Mouse (Mus musculus) forebrain, embryonic 10.5 days (tissue): ENCODE measurements around the gene Tspan1. TPM values are rescaled to one million over a fixed set of nuclear protein-coding genes. Genes with fewer than 3 reads are reported as not detected.

Experiments
- DNase-seq: peaks from one replicate; pipeline ENCODE4 v3.0.0-alpha.2; 2017; ENCODE audit warnings: low spot score; ENCODE audit errors: extremely low spot score
- H3K27ac ChIP-seq: fragments of 300-500 bp; sonication (generic); 2 replicates; pipeline ENCODE4 v1.5.1; 2016; ENCODE audit warnings: mild to moderate bottlenecking
- H3K27me3 ChIP-seq: fragments of 300-500 bp; sonication (generic); 2 replicates; pipeline ENCODE4 v1.6.1; 2016; ENCODE audit warnings: mild to moderate bottlenecking; ENCODE audit not compliant: poor library complexity, severe bottlenecking
- H3K36me3 ChIP-seq: fragments of 300-500 bp; sonication (generic); replicated peaks from 2 replicates; pipeline ENCODE4 v1.6.1; 2016; ENCODE audit warnings: mild to moderate bottlenecking, moderate library complexity
- H3K4me1 ChIP-seq: fragments of 300-500 bp; sonication (generic); 2 replicates; pipeline ENCODE4 v1.6.1; 2016
- H3K4me3 ChIP-seq: fragments of 300-500 bp; sonication (generic); 2 replicates; pipeline ENCODE4 v1.5.1; 2016; ENCODE audit warnings: mild to moderate bottlenecking, moderate library complexity
- H3K9me3 ChIP-seq: fragments of 300-500 bp; sonication (generic); 2 replicates; pipeline ENCODE4 v1.6.1; 2016; ENCODE audit warnings: mild to moderate bottlenecking, moderate library complexity
- WGBS: fragments of 180-500 bp; shearing (Covaris S2); methylation state at CpG from one replicate; pipeline ENCODE4 v1.1.7; 2016; 5-methylcytosine and 5-hydroxymethylcytosine counted together
- polyA plus RNA-seq: library from polyadenylated mRNA; unstranded; fragments of >200 nt; fragmentation: Nextera tagmentation; extraction: Ambion mirVana; gene quantifications from 2 replicates; pipeline ENCODE4 v1.2.1, GENCODE M21; 2016

Gene Tspan1
- not detected in 2 replicates for polyA plus RNA-seq

DNA sequence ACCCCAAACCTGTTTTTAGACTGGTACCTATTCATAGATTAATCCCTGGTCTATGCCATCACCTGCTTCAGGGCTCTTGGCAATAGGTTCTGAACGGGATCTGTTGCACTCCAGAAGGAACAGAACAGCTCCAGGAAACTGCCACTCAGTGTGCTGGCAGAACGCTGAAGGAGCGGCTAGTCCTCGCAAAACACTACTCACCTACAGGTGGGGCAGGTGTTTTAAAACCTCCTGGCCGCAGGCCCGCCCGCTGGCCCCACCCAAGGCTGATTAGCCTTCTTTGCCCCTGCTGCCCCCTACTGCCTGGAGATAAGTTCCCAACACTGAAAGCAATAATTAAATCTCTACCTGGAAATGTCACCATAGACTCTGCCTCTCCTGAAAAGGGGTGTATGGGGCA lies at the start of gene Tspan1:
Gene Tspan1 (minus strand): TSS at position 198 of the 400 bp plus-strand sequence.
- Histone ChIP-seq H3K27me3 (no peaks in the 10 kb centered on the region), H3K4me3 (no peak within 1 kb of the TSS), H3K36me3 (no peaks in the 10 kb centered on the region), H3K9me3 (no peaks in the 10 kb centered on the region), H3K27ac (no peak within 1 kb of the TSS), H3K4me1 (peaks cover 26% of the 10 kb centered on the region; the same call in 1 of the 2 replicates)
- no peak for DNase-seq
- WGBS, result 42% methylated on average over 7 of the region's 7 CpGs

DNA sequence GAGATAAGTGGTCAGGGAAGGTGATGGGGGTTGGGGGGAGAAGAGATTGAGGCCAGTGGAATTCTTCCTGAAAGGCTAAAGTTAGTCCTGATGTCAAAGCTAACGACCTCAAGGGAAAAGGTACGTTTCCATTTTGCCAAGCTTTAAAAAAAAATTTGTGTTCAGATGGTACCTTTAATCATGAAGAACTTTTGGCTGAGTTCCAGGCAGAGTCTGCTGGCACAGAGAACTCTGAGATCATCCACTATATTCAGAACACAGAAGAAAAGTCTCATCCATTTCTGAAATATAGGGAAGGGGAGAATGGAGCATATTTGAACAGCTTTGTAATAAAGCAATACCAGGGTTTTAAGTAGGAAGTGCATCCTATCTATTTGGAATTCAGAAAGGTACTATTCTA lies 49.6 kb upstream of the Tspan1 start:
- Histone ChIP-seq H3K4me1 (peaks cover 19% of the 10 kb centered on the region), H3K27me3 (no peaks in the 10 kb centered on the region), H3K36me3 (no peaks in the 10 kb centered on the region), H3K9me3 (no peaks in the 10 kb centered on the region), H3K27ac (no peak overlapping the region), H3K4me3 (no peak overlapping the region)
- 80% methylated on average over 2 of the region's 2 CpGs for WGBS
- DNase-seq, result no peak

DNA sequence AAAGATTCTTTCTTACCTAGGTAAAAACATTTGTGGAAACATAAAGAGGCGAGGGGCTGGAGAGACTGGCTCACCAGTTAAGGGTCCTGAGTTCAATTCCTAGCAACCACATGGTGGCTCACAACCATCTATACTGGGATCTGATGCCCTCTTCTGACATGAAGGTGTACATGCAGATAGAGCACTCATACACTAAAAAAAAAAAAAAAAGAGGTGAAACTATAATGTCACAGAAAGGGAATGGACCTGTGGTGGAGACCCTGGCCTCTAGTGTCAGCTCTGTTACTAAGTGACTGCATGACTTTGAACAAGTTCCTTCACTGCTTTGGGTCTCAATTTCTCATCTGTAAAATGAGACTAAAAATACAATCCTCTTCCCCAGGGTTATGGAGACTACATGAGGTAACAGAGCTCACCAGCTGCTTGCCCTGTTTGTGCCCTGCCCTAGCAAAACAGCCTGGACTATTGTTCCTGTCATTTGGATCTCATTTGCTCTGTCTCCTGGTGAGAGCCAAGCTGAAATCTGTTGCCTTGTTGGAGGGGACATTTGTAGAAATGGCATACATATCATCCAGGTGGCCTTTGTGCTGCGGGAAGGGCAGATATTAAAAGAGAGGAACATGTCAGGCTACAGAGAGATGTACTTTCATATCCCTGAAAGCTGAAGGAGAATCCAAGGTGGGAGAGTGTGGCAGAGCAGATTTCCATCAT lies 48.6 kb upstream of the Tspan1 start:
- H3K4me3 ChIP-seq, result no peak overlapping the region
- no peak overlapping the region for H3K27ac ChIP-seq
- H3K4me1 ChIP-seq, result peaks cover 19% of the 10 kb centered on the region
- no peak for DNase-seq
- WGBS, result 88% methylated on average over 2 of the region's 2 CpGs
- no peaks in the 10 kb centered on the region for H3K36me3 ChIP-seq
- no peaks in the 10 kb centered on the region for H3K9me3 ChIP-seq
- H3K27me3 ChIP-seq, result no peaks in the 10 kb centered on the region

DNA sequence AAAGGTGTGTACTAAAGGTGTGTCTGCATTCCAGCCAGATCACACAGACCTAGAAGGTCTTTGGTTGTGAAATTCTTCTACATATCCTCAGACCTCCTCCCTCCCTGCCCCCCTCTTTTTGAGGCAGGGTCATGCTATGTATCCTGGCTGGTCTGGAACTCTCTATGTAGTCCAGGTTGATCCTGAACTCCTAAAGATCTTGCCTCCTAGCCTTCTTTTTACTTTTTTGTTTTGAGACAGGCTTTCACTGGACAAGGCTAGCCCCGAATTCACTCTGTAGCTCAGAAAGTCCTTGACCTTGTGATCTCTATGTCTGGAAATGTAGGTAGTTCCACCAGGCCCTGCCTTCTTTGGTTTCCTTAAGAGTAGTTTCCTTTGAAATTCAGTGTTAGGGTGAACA lies 41.5 kb upstream of the Tspan1 start:
- WGBS, result 85% methylated on average over 1 of the region's 1 CpGs
- DNase-seq, result no peak

DNA sequence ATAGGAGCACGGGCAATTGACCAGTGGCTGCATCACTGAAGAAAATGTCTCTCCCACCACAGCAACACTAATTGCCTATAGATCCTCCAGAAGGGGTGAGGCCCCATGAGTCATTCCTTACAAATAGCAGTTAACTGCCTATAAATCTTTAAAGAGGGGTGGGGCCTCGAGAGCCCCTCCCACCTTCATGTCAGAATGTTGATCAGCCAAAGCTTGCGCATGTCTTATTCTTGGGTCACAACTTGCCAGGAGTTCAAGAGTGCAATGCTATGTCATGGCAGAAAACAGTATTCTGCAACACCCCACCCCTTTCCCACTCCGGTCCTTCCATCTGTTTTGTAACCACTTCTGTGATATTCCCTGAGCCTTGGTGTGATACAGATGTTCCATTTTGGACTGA lies 39.1 kb upstream of the Tspan1 start:
- Histone ChIP-seq H3K4me3 (no peak overlapping the region), H3K9me3 (no peaks in the 10 kb centered on the region), H3K27ac (no peak overlapping the region), H3K27me3 (no peaks in the 10 kb centered on the region), H3K4me1 (no peaks in the 10 kb centered on the region), H3K36me3 (no peaks in the 10 kb centered on the region)
- WGBS, result 92% methylated on average over 4 of the region's 4 CpGs
- no peak for DNase-seq

More for the DNA sequence above, 41.5 kb upstream of the Tspan1 start:
- H3K36me3 ChIP-seq, result no peaks in the 10 kb centered on the region
- no peaks in the 10 kb centered on the region for H3K27me3 ChIP-seq
- H3K27ac ChIP-seq, result no peak overlapping the region
- H3K4me3 ChIP-seq, result no peak overlapping the region
- H3K9me3 ChIP-seq, result no peaks in the 10 kb centered on the region
- no peaks in the 10 kb centered on the region for H3K4me1 ChIP-seq

DNA sequence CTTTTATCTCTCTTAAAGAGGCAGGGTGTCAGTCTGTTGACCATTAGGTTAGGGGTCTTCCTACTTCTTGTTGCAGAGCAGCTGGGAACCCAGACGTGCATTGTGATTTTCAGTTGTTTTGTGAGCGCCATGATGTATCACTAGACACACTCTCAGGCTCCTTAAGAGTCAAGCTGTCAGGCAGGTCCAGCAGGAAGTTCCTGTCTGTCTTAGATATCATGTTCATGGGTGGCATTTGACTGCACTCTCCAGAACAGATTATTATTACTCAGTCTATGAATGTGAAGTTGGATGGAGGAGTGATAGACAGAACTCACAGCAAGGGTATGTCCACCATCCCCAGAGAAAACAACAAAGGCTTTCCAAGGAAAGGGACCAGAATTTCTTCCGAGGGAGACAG lies 37.0 kb upstream of the Tspan1 start:
- Histone ChIP-seq H3K4me1 (no peaks in the 10 kb centered on the region), H3K36me3 (no peaks in the 10 kb centered on the region), H3K27ac (no peak overlapping the region), H3K9me3 (no peaks in the 10 kb centered on the region), H3K27me3 (no peaks in the 10 kb centered on the region), H3K4me3 (no peak overlapping the region)
- WGBS, result 75% methylated on average over 3 of the region's 3 CpGs
- no peak for DNase-seq

DNA sequence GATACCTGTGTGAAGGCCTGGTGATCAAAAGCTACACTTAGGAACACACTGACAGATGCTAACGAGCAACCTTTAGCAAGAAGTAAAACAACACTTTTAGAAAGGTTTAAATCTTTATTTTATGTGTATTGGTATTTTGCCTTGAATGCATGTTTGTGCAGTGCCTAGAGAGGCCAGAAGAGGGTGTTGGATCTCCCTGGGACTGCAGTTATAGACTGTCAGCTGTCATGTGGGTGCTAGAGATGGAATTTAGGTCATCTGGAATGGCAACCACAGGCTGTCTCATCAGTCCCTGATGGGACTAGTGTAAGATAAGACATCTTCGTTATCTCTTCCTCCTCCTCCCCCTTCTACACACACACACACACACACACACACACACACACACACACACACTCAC lies 31.0 kb upstream of the Tspan1 start:
- Histone ChIP-seq H3K36me3 (no peaks in the 10 kb centered on the region), H3K9me3 (no peaks in the 10 kb centered on the region), H3K27ac (no peak overlapping the region), H3K27me3 (no peaks in the 10 kb centered on the region), H3K4me1 (no peaks in the 10 kb centered on the region), H3K4me3 (no peak overlapping the region)
- 84% methylated on average over 2 of the region's 2 CpGs for WGBS
- no peak for DNase-seq

DNA sequence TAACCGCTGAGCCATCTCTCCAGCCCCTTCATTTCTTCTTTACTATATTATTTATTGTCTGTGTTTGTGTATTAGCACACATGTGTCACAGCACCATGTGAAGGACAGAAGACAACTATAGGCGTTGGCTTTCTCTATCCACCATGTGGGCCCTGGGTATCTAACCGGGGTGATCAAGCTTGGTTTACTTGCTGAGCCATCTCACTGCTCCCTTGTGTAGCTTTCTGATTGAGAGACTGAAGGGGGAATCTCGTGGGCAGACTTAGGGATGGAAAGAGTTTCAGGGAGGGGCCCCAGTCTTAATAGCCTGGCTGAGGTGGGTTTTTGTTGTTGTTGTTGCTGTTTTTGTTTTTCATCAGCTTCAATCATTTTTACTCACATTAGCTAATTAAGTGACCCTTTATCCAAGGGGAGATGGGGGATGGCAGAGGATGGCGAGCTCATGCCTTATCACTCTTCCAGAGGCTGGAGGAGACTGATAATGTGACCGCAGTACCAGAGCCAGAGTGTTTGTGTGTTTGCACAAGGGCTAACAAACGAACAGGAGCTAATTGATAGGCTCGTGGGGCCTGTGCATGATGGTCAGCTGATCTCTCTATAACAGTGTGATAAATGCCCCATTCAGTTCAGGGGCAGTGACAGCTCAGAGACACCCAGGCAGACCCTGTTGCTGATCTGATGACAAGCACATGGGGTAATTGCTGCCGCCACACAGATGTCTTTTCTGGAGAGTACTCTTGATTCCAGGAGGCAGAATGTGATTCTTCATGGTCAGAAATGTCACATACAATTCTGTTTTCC lies 26.4 kb upstream of the Tspan1 start:
- 80% methylated on average over 9 of the region's 9 CpGs for WGBS
- no peak for DNase-seq

DNA sequence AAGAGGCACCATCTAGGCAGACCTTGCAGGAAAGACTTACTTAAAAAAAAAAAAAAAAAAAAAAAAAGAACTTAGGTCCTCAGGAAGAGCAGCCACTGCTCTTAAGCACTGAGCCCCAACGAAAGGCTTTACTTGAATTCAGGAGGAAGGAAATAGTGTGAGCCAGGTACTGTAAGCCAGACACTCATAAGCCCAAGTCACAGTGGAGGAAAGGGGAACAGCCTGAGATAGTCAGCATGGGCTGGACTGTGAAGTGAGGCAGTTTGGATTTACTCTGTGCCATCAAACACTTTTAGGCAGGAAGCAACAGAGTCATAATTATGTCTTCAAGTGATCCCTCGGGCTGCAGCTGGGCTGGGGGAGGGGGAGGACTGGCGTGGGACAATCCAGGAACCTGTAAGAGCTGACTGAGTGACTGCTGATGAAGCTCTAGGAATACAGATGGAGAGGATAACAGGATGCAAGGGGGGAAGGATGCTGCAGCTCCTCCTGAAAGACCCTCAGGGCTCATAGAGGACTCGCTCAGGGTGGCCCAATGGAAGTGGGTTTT lies 25.0 kb upstream of the Tspan1 start:
- H3K27ac ChIP-seq, result no peak overlapping the region
- H3K9me3 ChIP-seq, result no peaks in the 10 kb centered on the region
- no peaks in the 10 kb centered on the region for H3K36me3 ChIP-seq
- no peaks in the 10 kb centered on the region for H3K4me1 ChIP-seq
- no peak overlapping the region for H3K4me3 ChIP-seq
- DNase-seq, result no peak
- H3K27me3 ChIP-seq, result no peaks in the 10 kb centered on the region
- 75% methylated on average over 4 of the region's 4 CpGs for WGBS

More for the DNA sequence above, 26.4 kb upstream of the Tspan1 start:
- Histone ChIP-seq H3K4me3 (no peak overlapping the region), H3K27me3 (no peaks in the 10 kb centered on the region), H3K27ac (no peak overlapping the region), H3K36me3 (no peaks in the 10 kb centered on the region), H3K9me3 (no peaks in the 10 kb centered on the region), H3K4me1 (no peaks in the 10 kb centered on the region)

DNA sequence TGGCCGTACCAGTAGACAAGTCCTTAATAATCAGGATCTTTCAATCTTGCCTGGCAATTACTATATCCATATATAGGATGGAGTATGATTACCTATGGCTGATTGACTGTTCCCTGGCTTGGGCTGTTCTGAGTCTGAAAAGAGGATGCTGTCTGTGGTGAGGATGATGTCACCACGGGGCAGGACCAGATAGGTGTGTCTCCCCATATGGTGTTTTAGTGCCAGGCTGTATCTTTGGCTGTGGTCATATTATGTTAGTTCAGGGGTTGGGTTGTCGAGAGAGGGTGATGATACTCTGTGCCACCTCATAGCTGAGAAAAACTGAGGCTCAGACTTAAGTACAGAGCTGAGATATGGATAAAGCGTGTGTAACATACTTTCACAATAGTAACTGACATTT lies 17.7 kb upstream of the Tspan1 start:
- Histone ChIP-seq H3K36me3 (no peaks in the 10 kb centered on the region), H3K9me3 (no peaks in the 10 kb centered on the region), H3K27me3 (no peaks in the 10 kb centered on the region), H3K27ac (no peak overlapping the region), H3K4me1 (peaks cover 18% of the 10 kb centered on the region), H3K4me3 (no peak overlapping the region)
- WGBS, result 90% methylated on average over 4 of the region's 4 CpGs
- no peak for DNase-seq

DNA sequence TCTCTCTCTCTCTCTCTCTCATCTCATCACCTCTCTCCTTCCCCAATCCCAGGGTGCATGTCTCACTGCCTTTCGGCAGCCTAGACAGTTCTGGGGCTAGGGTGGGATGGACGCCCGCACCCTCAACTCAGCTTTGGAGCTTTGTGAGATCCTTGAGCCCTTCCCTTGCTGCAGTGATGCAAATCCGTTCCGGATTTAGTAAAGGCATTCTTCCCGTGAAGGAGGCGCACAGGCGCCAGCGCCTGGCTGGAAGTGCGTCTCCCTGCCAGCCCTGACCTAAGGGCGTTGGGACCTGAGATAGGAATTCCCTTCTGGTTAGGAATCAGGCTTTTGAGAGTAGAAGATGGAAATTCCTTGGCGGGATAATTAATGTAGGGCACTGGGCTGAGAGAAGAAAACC lies 15.3 kb upstream of the Tspan1 start:
- Histone ChIP-seq H3K4me3 (peak overlapping the region; percentile 39), H3K27ac (peak overlapping the region; percentile 79), H3K4me1 (peaks cover 21% of the 10 kb centered on the region), H3K27me3 (no peaks in the 10 kb centered on the region), H3K9me3 (no peaks in the 10 kb centered on the region), H3K36me3 (no peaks in the 10 kb centered on the region)
- WGBS, result 6% methylated on average over 12 of the region's 12 CpGs
- DNase-seq, result no peak

DNA sequence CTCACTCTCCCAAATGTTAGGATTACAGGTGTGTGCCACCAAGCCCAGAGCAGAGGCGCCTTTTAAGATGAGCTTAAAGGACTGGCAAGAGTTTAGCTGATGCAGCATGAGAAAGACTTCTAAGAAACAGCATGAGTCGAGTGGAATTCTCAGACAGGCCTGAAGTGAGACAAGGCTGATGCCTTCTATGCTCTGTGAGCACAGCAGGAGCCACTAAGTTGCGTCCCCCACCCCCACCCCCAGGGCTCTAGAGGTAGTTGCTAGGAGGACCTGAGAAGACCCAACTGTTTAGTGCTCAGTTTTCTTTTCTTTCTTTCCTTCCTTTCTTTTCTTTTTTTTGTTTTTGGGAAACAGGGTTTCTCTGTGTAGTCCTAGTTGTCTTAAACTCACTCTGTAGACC lies 14.7 kb upstream of the Tspan1 start:
- H3K9me3 ChIP-seq, result no peaks in the 10 kb centered on the region
- DNase-seq, result no peak
- H3K27me3 ChIP-seq, result no peaks in the 10 kb centered on the region
- H3K27ac ChIP-seq, result no peak overlapping the region
- no peak overlapping the region for H3K4me3 ChIP-seq
- 23% methylated on average over 3 of the region's 3 CpGs for WGBS
- peaks cover 28% of the 10 kb centered on the region for H3K4me1 ChIP-seq
- H3K36me3 ChIP-seq, result no peaks in the 10 kb centered on the region

DNA sequence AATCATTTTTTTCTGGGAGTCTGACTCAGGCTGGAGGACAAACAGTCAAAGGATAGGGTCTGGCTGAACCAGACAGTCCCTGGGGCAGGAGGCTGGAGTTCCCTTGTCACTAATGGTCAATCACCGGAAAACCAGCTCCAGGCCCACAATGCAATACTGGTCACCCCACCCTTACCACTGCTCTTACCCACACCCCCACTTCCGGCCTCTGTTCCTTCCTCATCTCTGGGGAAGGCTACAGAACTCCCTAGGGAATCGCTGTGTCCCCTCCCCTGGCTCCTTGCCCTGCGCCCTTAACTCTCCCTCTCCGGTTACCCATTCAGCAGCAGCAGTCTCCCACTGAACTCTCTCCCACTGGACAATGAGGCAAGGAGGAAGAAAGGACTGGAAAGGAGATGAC lies 9.7 kb upstream of the Tspan1 start:
- WGBS, result 23% methylated on average over 5 of the region's 5 CpGs
- Histone ChIP-seq H3K4me3 (no peak overlapping the region; the same call in 1 of the 2 replicates), H3K27me3 (no peaks in the 10 kb centered on the region), H3K36me3 (no peaks in the 10 kb centered on the region), H3K4me1 (peaks cover 56% of the 10 kb centered on the region), H3K9me3 (no peaks in the 10 kb centered on the region), H3K27ac (peak overlapping the region; percentile 80)
- DNase-seq, result no peak
